Mouse (Mus musculus): ENCODE measurements at regions not wholly inside any gene's neighbourhood (a gene's known extent, or its start where the extent isn't known, plus 50 kb on each side); places are given as distances from the start of the nearest gene placed in this dataset.

DNA sequence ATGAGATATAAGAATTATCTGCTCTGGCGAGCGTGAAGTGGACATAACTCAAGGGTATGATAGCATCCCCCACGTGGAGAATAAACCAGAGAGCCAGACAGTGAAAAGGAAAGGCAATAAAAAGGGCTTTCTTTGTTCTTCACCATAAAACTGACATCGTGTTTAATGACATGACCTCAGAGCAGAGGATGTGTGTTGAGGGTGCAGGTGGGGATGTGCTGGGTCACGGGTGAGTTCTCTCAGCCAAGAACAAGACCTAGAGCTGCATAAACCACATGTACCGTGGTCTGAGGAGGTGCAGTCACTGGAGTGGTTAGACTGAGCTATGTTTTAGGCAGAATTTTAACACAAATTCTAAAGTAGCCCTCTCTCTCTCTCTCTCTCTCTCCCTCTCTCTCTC, 247.9 kb downstream of the Glrx3 start:
- no peak for TF ChIP-seq CTCF (IDR thresholded peaks at IDR 0.05; ENCODE audit: control insufficient read depth, insufficient read depth, low read length)
- TF ChIP-seq POLR2A (IDR thresholded peaks at IDR 0.05; ENCODE audit: borderline replicate concordance, control insufficient read depth, low read depth, low read length), result no peak

Data from bone marrow, adult 2 months (tissue).